Mouse (Mus musculus) hematopoietic stem cell, adult 5-6 weeks (primary cell): Measurements from ENCODE around the gene Akap13. TPM values are rescaled to one million over a fixed set of nuclear protein-coding genes. Genes with fewer than 3 reads are reported as not detected.
A peak's percentile ranks its signal among the peaks of the same experiment; 100 is the strongest.

Experiments
- ATAC-seq, 2 experiments: fragments of 125-278 bp in 1 of 2; replicated peaks in 1 of 2; 2 replicates each; pipeline ENCODE4 v1.8.0; 2016 to 2017; ENCODE audit warnings: inconsistent platforms in 2 of 2, mild to moderate bottlenecking in 2 of 2, moderate number of reproducible peaks in 2 of 2, low read depth in 1 of 2, moderate TSS enrichment in 1 of 2; ENCODE audit not compliant: low FRiP score in 2 of 2, poor library complexity in 2 of 2, severe bottlenecking in 2 of 2, insufficient read depth in 1 of 2, low TSS enrichment in 1 of 2
- total RNA-seq: library from RNA; stranded (forward); fragments of 172-1452, 232-1000 nt; gene quantifications from 2 replicates; pipeline ENCODE4 v1.2.3, GENCODE M21; 2017

Akap13 gene
- 299 and 428 TPM in 2 replicates for total RNA-seq

DNA sequence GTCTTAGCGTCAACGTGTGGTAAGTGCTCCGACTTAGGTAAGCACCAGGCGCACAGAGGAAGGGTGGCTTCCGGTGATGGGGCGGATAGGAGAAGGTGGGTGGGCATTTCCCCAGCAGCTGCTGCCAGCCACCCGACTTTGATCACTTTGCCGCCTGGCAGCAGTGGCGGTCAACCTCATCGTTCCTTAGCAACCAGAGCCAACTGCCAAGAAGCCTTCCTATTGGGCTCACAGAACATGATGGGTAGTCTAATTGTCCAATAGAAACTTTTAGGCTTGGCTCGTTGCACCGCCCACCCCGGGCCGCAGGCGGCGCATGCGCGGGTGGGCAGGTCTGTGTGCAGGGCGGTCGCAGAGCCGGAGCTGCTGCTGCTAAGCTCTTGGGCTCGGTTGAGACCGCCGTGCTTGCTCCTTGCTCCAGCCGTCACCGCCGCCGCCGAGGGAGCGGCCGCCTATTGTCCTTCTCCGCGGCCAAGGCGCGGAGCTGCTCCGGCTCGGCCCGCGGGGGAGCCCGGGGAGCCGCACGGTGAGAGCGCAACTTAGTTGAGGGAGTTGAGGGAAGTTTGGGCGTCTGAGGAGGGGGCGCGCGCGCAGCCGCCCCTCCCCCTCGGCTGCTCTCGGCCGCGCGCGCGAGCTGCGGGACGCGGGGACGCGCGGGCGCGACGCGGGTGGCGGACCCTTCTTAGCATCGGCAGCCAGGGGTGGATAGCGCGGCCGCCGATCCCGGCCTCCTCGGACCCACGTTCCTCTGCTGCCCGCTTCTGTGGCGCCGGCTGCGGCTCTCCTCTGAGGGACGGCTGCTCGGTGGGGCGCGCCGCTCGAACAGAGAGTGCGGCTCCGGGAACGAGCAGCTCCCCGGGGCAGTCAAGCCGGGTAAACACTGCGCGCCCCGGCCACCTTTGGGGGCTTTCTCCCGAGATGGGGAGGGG, at the start of gene Akap13:
TSS of gene Akap13 (plus strand) at position 312 of the 929 bp plus-strand sequence.
- peak; percentile 98 to 99 for ATAC-seq

DNA sequence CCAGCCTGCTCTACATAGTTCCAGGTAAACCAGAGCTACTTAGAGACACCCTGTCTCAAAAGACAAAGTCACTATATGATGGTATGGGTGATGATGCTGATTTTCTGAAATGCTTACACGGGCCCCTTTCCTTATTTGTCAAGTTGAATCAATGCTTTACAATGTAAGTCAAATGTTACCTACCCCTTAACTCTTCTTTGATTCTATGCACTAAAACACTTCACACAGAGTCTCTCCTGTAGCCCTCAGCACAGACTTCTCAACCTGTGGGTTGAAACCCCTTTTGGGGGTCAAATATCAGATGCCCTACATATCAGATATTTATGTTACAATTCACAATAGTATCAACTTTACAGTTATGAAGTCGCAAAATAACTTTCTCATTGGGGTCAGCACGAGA, 44.7 kb upstream of the Akap13 start:
- no peak for ATAC-seq

DNA sequence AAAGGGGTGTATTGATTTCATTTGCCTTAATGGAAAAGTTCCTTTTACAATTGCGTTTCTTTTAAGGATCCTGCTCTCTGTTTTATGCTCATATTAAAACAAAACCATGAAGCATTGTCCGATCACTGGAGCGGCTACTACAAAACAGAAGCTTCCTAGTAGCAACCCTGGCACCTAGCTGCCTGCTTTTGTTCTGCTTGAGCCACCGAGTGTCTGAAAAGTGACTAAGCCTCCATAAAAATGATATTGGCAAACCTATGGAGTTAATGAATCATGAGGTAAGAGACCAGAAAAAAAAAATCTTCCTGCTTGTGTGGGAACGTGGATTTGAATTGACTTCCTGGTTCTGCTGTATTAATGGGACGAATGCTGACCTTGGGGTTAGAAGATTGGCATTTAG, 44.1 kb upstream of the Akap13 start:
- ATAC-seq: no peak

DNA sequence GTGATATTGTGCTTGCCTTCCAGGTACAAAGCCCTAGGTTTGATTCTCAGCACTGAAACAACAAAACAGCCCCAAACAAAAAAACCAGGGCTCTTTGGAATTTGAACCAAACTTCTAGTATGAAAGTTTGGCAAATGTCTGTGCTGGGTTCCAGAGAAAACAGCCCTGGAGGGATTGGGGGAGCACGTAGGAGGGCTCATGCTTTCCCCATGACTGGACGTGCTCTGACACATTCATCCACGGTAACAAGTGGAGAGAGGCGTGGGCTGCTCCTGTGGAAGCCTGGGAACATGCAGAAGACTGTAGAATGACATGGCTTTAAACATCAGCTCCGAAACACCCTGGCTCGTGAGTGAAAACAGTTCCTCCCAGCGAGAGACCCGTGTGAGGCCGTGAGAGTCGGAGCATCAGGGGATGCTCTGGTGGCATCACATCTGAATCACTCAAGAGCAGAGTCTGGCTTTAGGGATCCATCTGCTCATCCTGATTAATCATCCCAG, 43.3 kb upstream of the Akap13 start:
- no peak for ATAC-seq

DNA sequence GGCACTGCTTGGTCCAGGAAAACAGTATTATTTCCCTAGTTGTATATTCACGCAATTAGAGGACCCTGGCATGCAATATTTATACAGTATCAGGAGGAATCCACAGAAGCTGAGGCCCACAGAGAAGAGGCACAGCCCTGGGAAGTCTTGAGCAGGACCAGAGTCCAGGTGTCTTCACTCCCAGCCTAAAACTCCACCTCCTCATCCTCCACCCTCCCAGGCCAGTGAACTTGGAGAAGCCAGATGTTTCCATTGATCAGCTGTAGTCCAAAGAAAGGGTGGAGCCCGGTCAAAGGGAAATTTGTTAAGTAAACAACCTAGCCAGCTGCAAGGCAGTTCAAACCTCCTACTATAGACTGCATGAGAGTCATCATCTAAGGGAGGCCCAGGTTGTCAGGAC, 42.8 kb upstream of the Akap13 start:
- no peak for ATAC-seq

DNA sequence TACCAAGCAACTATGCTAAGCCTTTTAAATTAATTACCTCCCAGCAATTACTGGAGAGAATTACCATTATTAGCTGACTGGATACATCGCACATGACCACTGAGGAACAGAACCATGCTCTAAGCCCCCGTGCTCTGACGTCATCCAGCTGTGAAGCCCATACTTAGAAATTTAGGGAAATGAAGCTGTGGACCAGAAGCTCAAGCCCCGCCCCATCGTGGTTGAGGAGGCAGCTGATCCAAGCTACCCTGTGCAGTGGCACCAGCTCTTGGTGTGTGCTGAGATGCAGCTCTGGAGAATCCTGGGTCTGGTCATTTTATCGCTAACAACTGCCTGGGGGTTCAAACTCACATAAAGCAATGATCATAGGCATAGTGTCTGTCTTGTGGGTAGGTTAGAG, 41.4 kb upstream of the Akap13 start:
- ATAC-seq: peak in 1 of 2 experiments; percentile 62; a peak in 2 of 4 replicates

DNA sequence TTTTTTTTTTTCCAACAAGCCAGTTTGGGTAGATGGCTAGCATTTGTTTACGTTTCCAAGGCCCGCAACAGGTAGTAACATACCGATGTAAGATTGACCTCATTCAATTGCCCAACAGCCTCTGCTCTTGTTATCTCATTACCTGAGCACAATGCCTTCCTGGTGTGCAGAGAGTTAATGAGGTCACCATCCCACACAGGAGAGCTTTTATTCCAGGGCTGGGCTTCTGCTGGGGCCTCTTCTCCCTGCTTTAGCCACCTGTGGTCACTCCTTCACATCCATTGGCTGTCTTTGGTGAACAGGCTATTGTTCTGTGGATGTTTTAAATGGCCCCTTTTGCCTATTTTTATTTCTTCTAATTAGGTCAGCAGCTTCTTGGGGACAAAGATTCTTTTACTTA, 41.0 kb upstream of the Akap13 start:
- ATAC-seq: no peak

DNA sequence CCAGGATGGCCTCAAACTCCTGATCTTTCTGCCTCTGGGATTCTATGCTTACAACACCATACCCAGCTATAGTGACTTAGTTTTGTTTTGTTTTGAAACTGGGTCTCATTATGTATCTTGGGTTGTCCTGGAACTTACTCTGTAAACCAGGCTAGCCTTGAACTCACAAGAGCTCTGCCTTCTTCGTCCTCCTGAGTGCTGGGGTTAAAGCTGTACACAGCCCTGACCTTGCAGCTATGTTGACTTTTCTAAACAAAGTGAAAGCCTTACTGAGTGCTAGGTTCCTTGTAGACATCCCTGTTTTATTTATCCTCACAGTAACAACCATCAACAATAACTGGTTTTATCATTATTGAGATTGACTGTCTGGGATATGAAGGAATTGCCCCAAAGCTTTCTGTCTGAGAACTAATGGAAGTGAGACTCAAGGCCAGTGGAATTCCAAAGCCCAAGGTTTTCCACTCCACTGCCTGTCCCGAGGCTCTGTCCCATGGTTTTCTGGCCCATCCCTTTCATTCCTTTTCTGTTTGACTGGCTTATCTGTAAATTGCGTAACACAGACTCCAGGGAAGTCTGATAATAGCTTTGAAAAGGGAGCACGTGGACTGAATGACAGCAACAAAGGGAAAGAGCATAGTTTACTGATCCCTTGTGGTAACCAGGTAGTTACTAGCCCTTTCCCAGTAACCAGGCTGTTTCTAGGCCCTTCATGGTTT, 40.0 kb upstream of the Akap13 start:
- no peak for ATAC-seq

DNA sequence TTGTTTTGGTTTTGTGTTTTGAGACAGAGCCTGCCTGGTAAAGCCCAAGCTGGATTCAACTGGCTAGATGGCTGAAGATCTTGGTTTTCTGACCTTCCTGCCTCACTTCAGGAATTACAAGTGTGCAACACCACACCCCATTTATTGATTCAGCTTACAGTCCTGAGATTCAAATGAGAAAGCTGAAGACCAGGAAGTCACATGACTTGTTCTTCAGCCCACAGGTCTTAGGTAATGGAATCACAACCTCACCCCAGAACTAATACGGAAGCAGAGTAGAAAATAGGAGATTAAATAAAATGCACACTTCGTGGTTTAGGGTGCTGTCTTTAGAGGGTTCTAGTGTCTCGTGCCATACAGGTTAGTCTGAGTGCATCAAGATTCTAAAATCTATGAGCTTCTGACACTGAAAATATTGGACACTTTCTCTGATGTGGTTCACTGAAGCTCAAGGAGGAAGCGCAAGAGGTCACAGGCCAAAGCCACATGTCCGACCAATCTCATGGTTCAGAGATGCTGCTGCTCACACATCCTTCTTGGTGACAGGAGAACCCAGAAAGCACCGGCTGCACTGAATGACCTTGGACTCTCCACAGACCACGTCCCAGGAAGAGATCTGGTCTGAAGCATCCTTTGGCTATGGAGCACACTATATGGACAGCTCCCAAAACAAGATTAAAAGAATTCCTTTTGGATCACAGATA, 39.3 kb upstream of the Akap13 start:
- no peak for ATAC-seq

DNA sequence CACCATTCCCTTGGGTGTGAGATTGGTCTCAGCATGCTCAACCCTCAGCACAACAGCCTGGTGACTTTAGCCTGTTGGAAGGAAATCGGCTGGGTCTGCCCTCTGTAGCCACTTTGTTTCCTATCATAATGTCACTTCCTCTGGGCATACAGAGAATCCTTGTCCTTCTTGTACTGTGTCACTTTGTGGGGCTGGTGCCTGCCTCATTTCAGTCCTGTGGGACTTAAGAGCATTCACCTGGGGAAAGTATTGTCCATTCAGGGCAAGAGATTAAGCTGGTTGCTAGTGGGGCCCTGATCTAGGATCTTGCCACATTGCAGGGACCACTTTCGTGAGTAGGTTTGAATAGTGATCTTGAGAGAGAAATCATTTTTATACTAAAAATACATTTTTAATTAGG, 34.4 kb upstream of the Akap13 start:
- ATAC-seq: no peak

DNA sequence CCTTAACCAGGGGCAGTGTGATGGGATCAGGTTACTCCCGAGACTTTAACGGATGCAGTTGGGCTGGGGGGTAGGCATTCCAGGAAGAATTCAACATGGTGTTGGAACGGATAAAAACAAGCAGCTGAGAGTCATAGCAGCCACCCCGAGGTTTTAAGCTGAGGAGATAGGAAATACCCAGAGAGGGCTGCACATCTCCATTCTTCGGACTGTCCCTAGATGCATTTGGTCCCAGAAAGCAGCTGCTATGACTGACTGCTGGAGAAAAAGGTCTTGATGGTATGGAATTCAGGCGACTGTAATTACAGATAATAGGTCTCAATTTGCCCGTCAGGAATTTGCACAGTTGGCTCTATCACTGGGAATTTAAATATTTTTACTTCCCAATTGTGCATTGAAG, 31.2 kb upstream of the Akap13 start:
- ATAC-seq: no peak

DNA sequence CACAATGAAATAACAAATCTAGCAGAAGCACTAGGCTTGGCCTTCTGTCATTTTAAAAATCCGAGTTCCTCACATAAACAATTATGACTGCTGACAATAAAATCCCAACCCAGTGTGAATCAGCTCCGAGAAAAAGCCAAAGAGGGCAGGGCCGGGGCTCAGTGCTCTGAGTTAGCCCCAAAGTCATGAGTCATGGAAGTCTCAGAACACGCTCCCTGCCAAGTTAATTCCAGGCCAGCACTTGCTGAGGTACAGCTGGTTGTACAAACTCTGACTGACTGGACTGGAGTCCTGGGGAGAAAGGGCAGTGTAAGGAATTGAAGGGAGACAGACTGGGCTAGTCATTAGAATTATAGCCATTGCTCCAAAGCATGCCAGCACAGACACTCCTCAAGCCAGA, 28.0 kb upstream of the Akap13 start:
- ATAC-seq: no peak

DNA sequence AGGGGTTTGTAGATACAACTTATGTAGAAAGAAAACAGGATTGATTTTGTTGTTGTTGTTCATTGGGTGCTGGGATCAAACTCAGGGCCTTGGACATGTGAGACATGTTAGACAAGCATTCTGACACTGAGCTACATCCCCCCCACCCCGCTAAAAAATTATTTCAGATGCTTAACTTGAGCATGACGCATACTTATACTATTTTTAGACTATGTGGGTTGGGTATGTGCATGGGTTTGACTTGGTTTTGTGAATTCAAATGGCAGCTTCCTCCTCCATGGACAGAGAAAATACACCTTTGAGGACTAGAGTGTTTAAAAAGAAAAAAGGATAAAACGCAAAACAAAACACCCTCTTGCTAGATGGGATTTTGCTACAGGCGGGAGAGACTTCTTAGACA, 26.4 kb upstream of the Akap13 start:
- no peak for ATAC-seq

DNA sequence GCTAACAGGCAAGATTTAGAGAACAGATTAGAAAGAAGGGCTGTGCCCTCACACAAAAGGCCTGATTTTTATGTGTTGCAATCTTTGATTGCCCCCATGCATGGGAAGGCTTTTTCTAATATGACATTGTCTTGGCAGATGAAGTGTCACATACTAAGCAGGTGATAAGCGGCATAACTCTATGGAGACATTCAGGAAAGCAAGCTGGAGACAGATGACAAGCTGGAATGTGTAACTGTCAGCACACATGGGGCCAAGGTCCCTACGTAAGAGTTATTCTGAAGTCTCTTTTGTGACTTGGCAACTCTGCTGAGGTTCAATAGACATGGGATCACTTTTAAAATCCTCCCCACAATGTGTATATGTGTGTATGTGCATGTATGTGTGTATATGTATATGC, 24.8 kb upstream of the Akap13 start:
- ATAC-seq: no peak

DNA sequence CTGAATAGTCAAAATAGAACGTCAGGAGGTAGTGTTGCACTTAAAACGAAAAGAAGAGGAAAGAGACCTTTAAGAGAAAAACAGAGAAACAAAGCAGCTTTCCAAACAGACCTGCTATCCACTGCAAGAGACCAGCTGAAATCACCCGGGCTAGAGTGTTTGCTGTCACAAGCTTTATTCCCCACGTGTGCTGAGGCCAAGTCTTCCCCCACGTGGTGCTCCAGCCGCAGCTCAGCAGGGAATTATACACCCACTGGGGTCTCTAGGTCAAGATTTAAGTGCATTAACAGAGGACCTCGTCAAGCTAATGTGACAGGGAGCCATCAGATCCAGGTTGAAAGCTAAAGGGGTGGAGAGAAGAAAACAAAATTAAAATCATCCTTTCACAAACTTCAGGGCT, 24.3 kb upstream of the Akap13 start:
- ATAC-seq: no peak

DNA sequence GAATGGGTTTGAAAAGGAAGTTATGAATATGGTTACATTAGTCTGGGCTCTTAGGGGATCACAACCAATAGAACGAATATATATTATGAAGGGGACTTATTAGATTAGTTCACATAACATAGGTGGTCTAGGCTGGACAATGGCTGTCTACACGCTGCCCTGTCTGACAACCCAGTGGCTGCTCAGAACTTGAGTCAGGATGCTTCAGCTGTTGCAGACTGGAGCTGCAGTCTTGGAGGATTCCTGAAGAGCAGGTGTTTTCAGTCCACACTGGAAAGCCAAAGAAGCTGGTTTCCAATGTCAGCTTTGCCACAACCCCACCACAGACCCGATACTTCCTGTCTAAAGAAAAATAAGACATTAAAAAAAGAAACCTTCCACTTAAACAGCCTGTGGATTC, 23.3 kb upstream of the Akap13 start:
- ATAC-seq: no peak; a peak in 1 of 4 replicates

DNA sequence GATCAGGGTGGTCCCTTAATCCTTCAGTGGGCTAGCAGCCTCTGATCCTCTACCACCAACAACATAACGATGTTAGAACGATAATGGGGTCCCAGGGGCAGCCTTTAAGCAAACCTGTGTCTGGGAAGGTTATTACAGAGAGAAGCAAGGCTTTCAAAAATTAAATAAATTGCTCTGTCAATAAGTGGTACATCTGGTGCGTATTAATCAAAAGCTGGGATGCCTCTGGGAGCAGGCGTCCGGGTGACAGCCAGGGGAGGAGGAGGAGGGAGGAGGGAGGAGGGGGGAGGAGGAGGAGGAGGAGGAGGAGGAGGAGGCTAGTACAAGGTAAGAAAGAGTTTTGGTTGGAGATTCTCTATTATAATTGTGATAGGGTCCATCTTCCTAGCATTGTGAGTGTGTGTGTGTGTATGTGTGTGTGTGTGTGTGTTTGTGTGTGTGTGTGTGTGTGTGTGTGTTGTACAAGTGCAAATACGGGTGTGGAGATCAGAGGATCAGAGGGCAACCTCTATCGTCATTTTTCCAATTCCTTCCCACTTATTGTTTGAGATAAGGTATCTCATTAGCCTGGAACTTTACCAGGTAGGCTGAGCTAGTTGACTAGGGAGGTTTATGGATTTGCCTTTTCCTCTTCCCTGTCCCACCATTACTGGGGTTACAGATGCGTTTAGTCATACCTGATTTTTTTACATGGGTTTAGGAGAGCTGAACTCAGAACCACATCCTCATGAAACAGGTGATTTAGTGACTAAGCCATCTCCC, 18.7 kb upstream of the Akap13 start:
- ATAC-seq: no peak
